In genomic region chr9:72877905-72878304, GRCm38 (mm10) we compare ENCODE assay signal across 11 mouse cellular contexts. TPM values are rescaled to one million over a fixed set of nuclear protein-coding genes. Genes with fewer than 3 reads are reported as not detected.
DNase-seq lines count a peak whose midpoint lies in the region; ATAC-seq and TF ChIP-seq lines count a peak whose summit lies in the region.
"Had no signal": no experiment of that assay in that cellular context is flagged by ENCODE, and none has a peak within 500 bp of the region (broad histone marks: within the 10 kb centered on the region; RNA-seq: fewer than 3 reads in every experiment).

No protein-coding gene starts in this region.

- H3K27ac ChIP-seq in heart, embryonic 11.5 days (ENCODE audit: low read depth, low read length), result peak overlapping the region; percentile 41; the same call in 1 of the 2 replicates
- peak overlapping the region; percentile 93 for H3K27ac ChIP-seq in hindbrain, embryonic 10.5 days
- no peak overlapping the region for H3K27ac ChIP-seq in midbrain, embryonic 14.5 days (replicated peaks; ENCODE audit: low read depth, low read length)
- H3K27ac ChIP-seq in layer of hippocampus, adult 2 months, result no peak overlapping the region
- H3K27ac ChIP-seq: heart, embryonic 15.5 days had no signal

- H3K4me1 ChIP-seq in heart, embryonic 11.5 days (ENCODE audit: control insufficient read depth, insufficient read depth, low read length), result peaks cover 35% of the 10 kb centered on the region
- H3K4me1 ChIP-seq in hindbrain, embryonic 10.5 days (replicated peaks), result peaks cover 65% of the 10 kb centered on the region
- peaks cover 21% of the 10 kb centered on the region for H3K4me1 ChIP-seq in midbrain, embryonic 14.5 days (ENCODE audit: control insufficient read depth, insufficient read depth, low read length)

- no peak; the same call in 1 of the 2 replicates for ATAC-seq in heart, embryonic 11.5 days (replicated peaks; ENCODE audit: insufficient number of reproducible peaks, low FRiP score, low TSS enrichment)
- peak; percentile 74 for ATAC-seq in common myeloid progenitor, adult 5-6 weeks (replicated peaks; ENCODE audit: low read depth, poor library complexity, severe bottlenecking)
- no peak; the same call in 1 of the 2 replicates for ATAC-seq in midbrain, embryonic 14.5 days (ENCODE audit: low FRiP score, low TSS enrichment)
- ATAC-seq: forebrain, embryonic 14.5 days; lung, postnatal 0 days had no signal

- 45% methylated on average over 11 of the region's 11 CpGs for WGBS in heart, embryonic 11.5 days (ENCODE audit: insufficient replicate concordance)
- 35% methylated on average over 11 of the region's 11 CpGs for WGBS in hindbrain, embryonic 10.5 days
- 39% methylated on average over 11 of the region's 11 CpGs for WGBS in midbrain, embryonic 14.5 days

- no peak for TF ChIP-seq CTCF in layer of hippocampus, adult 2 months (conservative IDR thresholded peaks at IDR 0.05)

- no peak overlapping the region for H3K4me3 ChIP-seq in heart, embryonic 11.5 days (ENCODE audit: low read depth, low read length)
- peak overlapping the region; percentile 18 for H3K4me3 ChIP-seq in hindbrain, embryonic 10.5 days
- no peak overlapping the region for H3K4me3 ChIP-seq in midbrain, embryonic 14.5 days (replicated peaks; ENCODE audit: low read depth, low read length)
- no peak overlapping the region for H3K4me3 ChIP-seq in layer of hippocampus, adult 2 months
- H3K4me3 ChIP-seq: heart, embryonic 15.5 days had no signal

- 0 out of 2 replicates have a peak, but pooled peaks cover 2% of the 10 kb centered on the region for H3K36me3 ChIP-seq in heart, embryonic 11.5 days (ENCODE audit: control insufficient read depth, insufficient read depth, low read length)
- H3K36me3 ChIP-seq in hindbrain, embryonic 10.5 days, result peaks cover 56% of the 10 kb centered on the region
- H3K36me3 ChIP-seq in midbrain, embryonic 14.5 days (ENCODE audit: control insufficient read depth, insufficient read depth, low read length), result no peaks in the 10 kb centered on the region
- H3K36me3 ChIP-seq: heart, embryonic 15.5 days had no signal

- H3K27me3 ChIP-seq in heart, embryonic 11.5 days (ENCODE audit: control insufficient read depth, insufficient read depth, low read length), result no peaks in the 10 kb centered on the region
- no peaks in the 10 kb centered on the region for H3K27me3 ChIP-seq in hindbrain, embryonic 10.5 days (ENCODE audit: insufficient read depth, poor library complexity, severe bottlenecking)
- H3K27me3 ChIP-seq in midbrain, embryonic 14.5 days (ENCODE audit: control insufficient read depth, insufficient read depth, low read length), result no peaks in the 10 kb centered on the region
- H3K27me3 ChIP-seq: heart, embryonic 15.5 days had no signal

- no peaks in the 10 kb centered on the region for H3K9me3 ChIP-seq in heart, embryonic 11.5 days (replicated peaks; ENCODE audit: control insufficient read depth, low read length)
- H3K9me3 ChIP-seq in hindbrain, embryonic 10.5 days, result no peaks in the 10 kb centered on the region
- H3K9me3 ChIP-seq in midbrain, embryonic 14.5 days (ENCODE audit: control insufficient read depth, low read length), result no peaks in the 10 kb centered on the region
- H3K9me3 ChIP-seq: heart, embryonic 15.5 days had no signal

- intact Hi-C loops in heart, postnatal 10 days (cut with DNase I), result no loop called here

- no peak overlapping the region for H3K9ac ChIP-seq in heart, embryonic 11.5 days (ENCODE audit: low read depth, low read length)
- H3K9ac ChIP-seq in midbrain, embryonic 14.5 days (replicated peaks; ENCODE audit: low read length), result no peak overlapping the region
- H3K9ac ChIP-seq: heart, embryonic 15.5 days had no signal

- DNase-seq in heart, postnatal 10 days, result no peak
- peak; percentile 57 for DNase-seq in hindbrain, embryonic 10.5 days (ENCODE audit: low spot score)
- DNase-seq in midbrain, embryonic 14.5 days, result peak; percentile 37
- no peak for DNase-seq in adrenal gland, postnatal 25 days
- no peak for DNase-seq in layer of hippocampus, adult 2 months (ENCODE audit: low spot score in 2 of 2)
- no peak for DNase-seq in spleen, postnatal 14 days (ENCODE audit: low spot score in 2 of 2)

- no peak overlapping the region for H3K4me2 ChIP-seq in heart, embryonic 11.5 days
- no peak overlapping the region for H3K4me2 ChIP-seq in midbrain, embryonic 14.5 days (ENCODE audit: low read length)
- H3K4me2 ChIP-seq: heart, embryonic 15.5 days had no signal

RNA-seq across cellular contexts. Expression of gene Pygo1, which starts 47.5 kb away (rescaled TPM):
- polyA plus RNA-seq in heart, embryonic 11.5 days (2014; fragmentation: Nextera tagmentation; extraction: Ambion mirVana), result 2.0 and 2.9 TPM in 2 replicates
- total RNA-seq in heart, postnatal 10 days (2021), result 1 to 10 TPM; 7.4 to 8.3 TPM
- total RNA-seq in common myeloid progenitor, adult 5-6 weeks (2017), result not detected in 2 replicates
- polyA plus RNA-seq in hindbrain, embryonic 10.5 days (2016; fragmentation: Nextera tagmentation; extraction: Ambion mirVana), result 5.4 and 6.1 TPM in 2 replicates
- 15.5 and 16.3 TPM in 2 replicates for polyA plus RNA-seq in midbrain, embryonic 14.5 days (2014; fragmentation: Nextera tagmentation; extraction: Ambion mirVana)
- 3.4 and 5.1 TPM in 2 replicates for total RNA-seq in adrenal gland, postnatal 25 days (2021)
- total RNA-seq in layer of hippocampus, adult 2 months (2021), result 10 to 100 TPM; 30.9 to 32.9 TPM

Comparison
In these comparisons a context has a peak if more than half of its experiments do, and no peak if none do; other contexts are left out.
1. H3K27ac ChIP-seq: peak in heart, embryonic 11.5 days (single experiment) and hindbrain, embryonic 10.5 days (single experiment); none in midbrain, embryonic 14.5 days (single experiment) and layer of hippocampus, adult 2 months (single experiment).
2. DNase-seq: peak in hindbrain, embryonic 10.5 days (single experiment) and midbrain, embryonic 14.5 days (single experiment); none in heart, postnatal 10 days (0 of 2), adrenal gland, postnatal 25 days (single experiment), layer of hippocampus, adult 2 months (0 of 2) and spleen, postnatal 14 days (0 of 2).